Mouse (Mus musculus): Measurements from ENCODE around the gene Gm21969.

DNA sequence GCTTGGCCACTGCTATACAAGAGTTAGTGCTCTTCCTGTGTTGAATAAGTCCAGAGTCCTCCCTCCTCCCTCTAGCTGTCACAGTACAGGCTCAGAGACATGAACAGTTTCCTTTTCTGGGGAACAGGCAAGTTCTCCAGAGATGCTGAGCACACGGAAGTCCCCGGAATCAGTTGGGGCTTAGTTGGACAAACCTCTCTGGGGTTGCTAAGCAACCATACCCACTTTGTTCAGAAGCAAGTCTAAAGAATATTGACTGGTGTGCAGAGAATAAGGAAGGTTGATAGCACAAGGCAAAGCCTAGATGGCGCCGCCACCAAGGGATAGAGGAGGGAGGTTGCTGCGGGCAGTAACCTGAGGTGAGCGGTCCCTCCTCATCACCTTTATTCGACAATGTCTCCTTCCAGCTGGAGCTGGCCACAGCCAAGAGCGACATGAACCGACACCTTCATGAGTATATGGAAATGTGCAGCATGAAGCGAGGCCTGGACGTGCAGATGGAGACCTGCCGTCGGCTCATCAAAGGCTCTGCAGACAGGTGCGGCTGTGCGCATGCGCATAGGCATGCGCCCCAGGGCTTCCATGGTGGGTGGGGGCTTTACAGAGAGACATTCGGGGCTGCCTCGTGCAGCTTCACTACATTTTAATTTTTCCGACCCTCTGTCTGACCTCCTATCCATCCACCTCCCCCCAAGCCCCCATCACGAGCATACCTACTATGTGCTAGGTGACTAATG lies 11.7 kb downstream of the Gm21969 start:
- TF ChIP-seq POLR2A (IDR thresholded peaks at IDR 0.05; ENCODE audit: insufficient read depth, low read depth, low read length) (no peak), CTCF (IDR thresholded peaks at IDR 0.05; ENCODE audit: insufficient read depth, low read depth, low read length) (no peak)
